Mouse (Mus musculus): Measurements from ENCODE around the gene Tssk1. TPM values are rescaled to one million over a fixed set of nuclear protein-coding genes. Genes with fewer than 3 reads are reported as not detected.

Tssk1 gene
- total RNA-seq (2023; ENCODE audit: inconsistent age), result not detected in 4 replicates

GRCm38 (mm10) chr16:17893923-17894322 lies at the start of gene Tssk1:
TSS of gene Tssk1 (plus strand) at chr16:17894223.

GRCm38 (mm10) chr16:17891567-17891959 lies 2.5 kb upstream of the Tssk1 start, which contains the start of gene Gm20518:
TSS of gene Gm20518 (minus strand) at chr16:17891671.

GRCm38 (mm10) chr16:17898462-17898861 lies 4.4 kb downstream of the Tssk1 start, which contains the start of the genes Dgcr2 and Tssk2:
TSS of gene Dgcr2 (minus strand) at chr16:17898562.
TSS of gene Tssk2 (plus strand) at chr16:17898637.

GRCm38 (mm10) chr16:17911052-17911595 lies 17.1 kb downstream of the Tssk1 start, which contains the start of gene Ess2:
TSS of gene Ess2 (minus strand) at chr16:17911348.

GRCm38 (mm10) chr16:17914307-17915249 lies 20.6 kb downstream of the Tssk1 start, which contains the start of gene Gsc2:
TSS of gene Gsc2 (minus strand) at chr16:17915059.

GRCm38 (mm10) chr16:17928087-17928580 lies 34.1 kb downstream of the Tssk1 start, which contains the start of gene Slc25a1:
TSS of gene Slc25a1 (minus strand) at chr16:17928219.

Other genes with a start within 250 kb of the Tssk1 start
- gene Ccdc74a, start 247.8 kb upstream of the Tssk1 start, total RNA-seq (2023; ENCODE audit: inconsistent age), result not detected in 4 replicates
- gene Med15, start 161.3 kb upstream of the Tssk1 start, total RNA-seq (2023; ENCODE audit: inconsistent age), result 126 to 138 TPM (median 127 TPM) in 4 replicates
- gene Klhl22, start 134.6 kb upstream of the Tssk1 start, total RNA-seq (2023; ENCODE audit: inconsistent age), result 10.9 to 21.7 TPM (median 12.8 TPM) in 4 replicates
- 0.24 to 0.26 TPM (median 0.24 TPM) in 3 of 4 replicates, not detected in the other for gene Scarf2, start 96.9 kb upstream of the Tssk1 start, total RNA-seq (2023; ENCODE audit: inconsistent age)
- gene B830017H08Rik, start 61.1 kb upstream of the Tssk1 start, total RNA-seq (2023; ENCODE audit: inconsistent age), result not detected in 4 replicates
- 13.5 to 20.7 TPM (median 15.1 TPM) in 4 replicates for gene Car15, start 55.9 kb upstream of the Tssk1 start, total RNA-seq (2023; ENCODE audit: inconsistent age)
- gene Gm20518, start 2.6 kb upstream of the Tssk1 start, total RNA-seq (2023; ENCODE audit: inconsistent age), result 2.6 to 3.5 TPM (median 2.9 TPM) in 4 replicates
- gene Dgcr2, start 4.3 kb downstream of the Tssk1 start, total RNA-seq (2023; ENCODE audit: inconsistent age), result 64.1 to 71.8 TPM (median 67.0 TPM) in 4 replicates
- gene Tssk2, start 4.4 kb downstream of the Tssk1 start, total RNA-seq (2023; ENCODE audit: inconsistent age), result not detected in 4 replicates
- 56.0 to 63.9 TPM (median 58.8 TPM) in 4 replicates for gene Ess2, start 17.1 kb downstream of the Tssk1 start, total RNA-seq (2023; ENCODE audit: inconsistent age)
- not detected in 4 replicates for gene Gsc2, start 20.8 kb downstream of the Tssk1 start, total RNA-seq (2023; ENCODE audit: inconsistent age)
- 24.4 to 32.4 TPM (median 27.8 TPM) in 4 replicates for gene Slc25a1, start 34.0 kb downstream of the Tssk1 start, total RNA-seq (2023; ENCODE audit: inconsistent age)
- not detected in 4 replicates for gene Vpreb2, start 86.2 kb downstream of the Tssk1 start, total RNA-seq (2023; ENCODE audit: inconsistent age)
- 19.0 to 24.7 TPM (median 23.8 TPM) in 4 replicates for gene Dgcr6, start 158.6 kb downstream of the Tssk1 start, total RNA-seq (2023; ENCODE audit: inconsistent age)
- 8.5 to 13.7 TPM (median 10.6 TPM) in 4 replicates for gene Prodh, start 196.0 kb downstream of the Tssk1 start, total RNA-seq (2023; ENCODE audit: inconsistent age)
- 0.29 TPM in 1 of 4 replicates, not detected in the others for gene Rtn4r, start 233.4 kb downstream of the Tssk1 start, total RNA-seq (2023; ENCODE audit: inconsistent age)

Measured in B cell, adult (primary cell).